Mouse (Mus musculus) retina, adult 2 months (tissue): ENCODE data around the gene Map3k10.

Source experiments
- DNase-seq: peaks from one replicate; pipeline ENCODE4 v3.0.0-alpha.2; 2012; ENCODE audit warnings: low read depth, low spot score

Gene Map3k10

GRCm38 (mm10) chr7:27609285-27609684 is 65.1 kb downstream of the Map3k10 start:
- DNase-seq, result no peak

GRCm38 (mm10) chr7:27608130-27608529 is 66.3 kb downstream of the Map3k10 start:
- no peak for DNase-seq

GRCm38 (mm10) chr7:27607580-27607979 is 66.8 kb downstream of the Map3k10 start:
- no peak for DNase-seq

GRCm38 (mm10) chr7:27606481-27607254 is 67.7 kb downstream of the Map3k10 start:
- no peak for DNase-seq
